Mouse (Mus musculus) hindbrain, postnatal 0 days (tissue): ENCODE results near the gene Prkar1a. TPM values are rescaled to one million over a fixed set of nuclear protein-coding genes. Genes with fewer than 3 reads are reported as not detected.

Experiments used
- ATAC-seq: fragments of 200-750 bp; cut with Nextera tagmentation; 2 replicates; pipeline ENCODE4 v1.8.0; 2017; ENCODE audit warnings: mild to moderate bottlenecking, moderate TSS enrichment, moderate library complexity
- DNase-seq: peaks from one replicate; pipeline ENCODE4 v3.0.0-alpha.2; 2015; ENCODE audit warnings: low spot score
- H3K27ac ChIP-seq: fragments of 300-500 bp; sonication (generic); 2 replicates; pipeline ENCODE4 v1.5.1; 2014; ENCODE audit warnings: mild to moderate bottlenecking
- H3K27me3 ChIP-seq: fragments of 300-500 bp; sonication (generic); 2 replicates; pipeline ENCODE4 v1.6.1; 2014; ENCODE audit warnings: low read length, mixed read lengths; ENCODE audit not compliant: insufficient read depth
- H3K36me3 ChIP-seq: fragments of 300-500 bp; sonication (generic); 2 replicates; pipeline ENCODE4 v1.6.1; 2014; ENCODE audit warnings: low read length, mixed read lengths; ENCODE audit not compliant: insufficient read depth
- H3K4me1 ChIP-seq: fragments of 300-500 bp; sonication (generic); 2 replicates; pipeline ENCODE4 v1.6.1; 2014; ENCODE audit warnings: antibody characterized with exemption, low read length, mixed read lengths; ENCODE audit not compliant: insufficient read depth
- H3K4me2 ChIP-seq: fragments of 300-500 bp; sonication (generic); 2 replicates; pipeline ENCODE4 v1.6.1; 2014; ENCODE audit warnings: low read depth, mild to moderate bottlenecking, low read length, moderate library complexity, mixed read lengths
- H3K4me3 ChIP-seq: fragments of 300-500 bp; sonication (generic); 2 replicates; pipeline ENCODE4 v1.5.1; 2014; ENCODE audit warnings: low read length
- H3K9ac ChIP-seq: fragments of 300-500 bp; sonication (generic); replicated peaks from 2 replicates; pipeline ENCODE4 v1.6.1; 2014; ENCODE audit warnings: mild to moderate bottlenecking, low read length, moderate library complexity, mixed read lengths
- H3K9me3 ChIP-seq: fragments of 300-500 bp; sonication (generic); 2 replicates; pipeline ENCODE4 v1.6.1; 2016; ENCODE audit warnings: low read length, mixed read lengths
- CTCF ChIP-seq: IDR thresholded peaks from 2 replicates; pipeline ENCODE4 v1.5.1; 2016; ENCODE audit warnings: antibody characterized with exemption, control low read depth, low read depth
- WGBS: fragments of 180-500 bp; shearing (Covaris S2); extraction: QIAGEN DNeasy Blood & Tissue Kit; methylation state at CpG from one replicate; pipeline ENCODE4 v1.1.7; 2014; 5-methylcytosine and 5-hydroxymethylcytosine counted together
- polyA plus RNA-seq: library from polyadenylated mRNA; unstranded; fragments of >200 nt; fragmentation: Nextera tagmentation; extraction: Ambion mirVana; gene quantifications from 2 replicates; pipeline ENCODE4 v1.2.1, GENCODE M21; 2015
- total RNA-seq: library from RNA; depleted of rRNA; stranded (reverse); fragments of >200 nt; gene quantifications from 2 replicates; pipeline ENCODE4 v1.2.3, GENCODE M21; 2014

Prkar1a gene
- total and polyA plus RNA-seq, 2 experiments from 2014 or later = 190 to 435 TPM

DNA sequence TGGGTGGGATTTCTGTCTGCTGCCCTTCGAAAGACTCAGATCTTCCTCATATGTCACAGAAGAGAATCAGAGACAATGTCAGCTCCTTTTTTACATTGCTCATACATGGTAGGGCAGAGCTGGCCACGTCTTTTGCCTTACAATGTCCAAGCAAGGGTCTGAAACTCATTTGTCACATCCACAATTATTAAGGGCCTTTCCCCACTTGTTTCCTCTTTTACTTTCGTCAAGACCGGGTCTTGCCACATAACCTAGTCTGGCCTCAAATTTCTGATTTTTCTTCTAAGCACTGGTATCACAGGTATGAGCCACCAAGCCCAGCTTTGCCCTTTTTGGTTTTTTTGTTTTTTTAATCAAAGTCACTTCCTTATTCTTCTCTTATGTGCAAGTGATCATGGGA is 47.3 kb downstream of the Prkar1a start:
- DNase-seq = no peak
- Histone ChIP-seq H3K4me1 (no peaks in the 10 kb centered on the region), H3K27ac (no peak overlapping the region), H3K27me3 (no peaks in the 10 kb centered on the region), H3K36me3 (no peaks in the 10 kb centered on the region), H3K9ac (no peak overlapping the region), H3K9me3 (no peaks in the 10 kb centered on the region), H3K4me3 (no peak overlapping the region), H3K4me2 (no peak overlapping the region)
- no peak for ATAC-seq
- TF ChIP-seq CTCF = no peak
- WGBS = 87% methylated on average over 4 of the region's 4 CpGs

DNA sequence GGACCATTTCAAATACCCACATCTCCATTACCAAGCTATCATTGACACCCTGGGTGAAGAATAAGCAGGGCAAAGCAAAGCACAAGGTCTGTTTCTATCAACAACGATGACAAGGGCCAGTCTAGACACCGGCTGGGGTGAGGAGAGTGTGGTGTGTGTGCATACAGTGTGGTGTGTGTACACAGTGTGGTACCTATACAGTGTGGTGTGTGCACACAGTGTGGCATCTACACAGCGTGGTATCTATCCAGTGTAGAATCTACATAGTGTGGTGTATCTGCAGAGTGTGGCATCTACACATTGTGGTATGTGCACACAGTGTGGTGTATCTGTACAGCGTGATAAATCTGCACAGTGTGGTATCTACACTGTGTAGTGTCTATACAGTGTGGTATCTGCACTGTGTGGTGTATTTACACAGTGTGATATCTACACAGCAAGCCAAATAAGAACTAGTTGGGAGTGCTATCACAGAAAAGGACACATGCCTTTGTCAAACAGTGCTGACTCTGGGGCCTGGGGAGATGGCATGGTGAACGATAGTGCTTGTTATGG is 48.0 kb downstream of the Prkar1a start:
- ATAC-seq = no peak
- H3K9ac ChIP-seq = no peak overlapping the region
- 90% methylated on average over 5 of the region's 5 CpGs for WGBS
- no peaks in the 10 kb centered on the region for H3K9me3 ChIP-seq
- DNase-seq = no peak
- no peaks in the 10 kb centered on the region for H3K4me1 ChIP-seq
- no peak overlapping the region for H3K4me2 ChIP-seq
- no peaks in the 10 kb centered on the region for H3K36me3 ChIP-seq
- no peak for TF ChIP-seq CTCF
- H3K27ac ChIP-seq = no peak overlapping the region
- H3K27me3 ChIP-seq = no peaks in the 10 kb centered on the region
- no peak overlapping the region for H3K4me3 ChIP-seq

DNA sequence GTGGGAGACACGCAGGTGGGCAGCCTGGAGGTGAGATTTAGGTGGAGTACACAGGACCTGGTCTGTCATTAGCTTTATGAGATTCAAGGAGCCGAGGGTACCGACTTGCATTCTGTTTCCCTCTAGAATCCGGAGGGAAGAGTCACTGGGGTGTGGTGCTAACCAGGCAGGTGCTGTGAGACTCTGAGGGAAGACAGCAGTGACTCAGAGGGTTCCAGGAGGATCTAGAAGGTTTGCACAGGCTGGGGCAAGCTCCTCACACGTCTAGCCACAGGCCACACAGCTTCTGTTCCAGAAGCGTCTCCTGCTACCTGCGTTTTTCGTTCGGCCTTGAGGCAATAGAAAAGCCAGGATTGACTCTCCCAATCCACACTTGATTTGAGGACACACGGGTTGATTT is 49.5 kb downstream of the Prkar1a start:
- no peak for TF ChIP-seq CTCF

DNA sequence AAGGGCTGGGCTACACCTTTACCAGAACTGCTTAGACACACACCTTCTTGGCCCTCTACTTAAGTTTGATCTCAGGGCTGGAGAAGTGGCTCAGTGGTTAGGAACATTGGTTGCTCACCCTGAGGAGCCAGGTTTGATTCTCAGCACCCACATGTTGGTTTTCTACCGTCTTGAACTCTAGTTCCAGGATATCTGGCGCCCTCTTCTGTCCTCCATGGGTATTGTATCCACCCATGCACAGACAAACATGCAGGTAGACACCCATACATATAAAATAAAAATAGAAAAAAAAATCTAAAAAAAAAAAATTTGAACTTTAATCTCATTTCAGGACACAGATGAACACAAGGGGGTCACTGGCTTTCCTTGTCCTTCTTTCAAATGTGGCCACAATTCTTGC is 50.6 kb downstream of the Prkar1a start:
- H3K9ac ChIP-seq = no peak overlapping the region
- WGBS = 72% methylated on average over 2 of the region's 2 CpGs
- H3K27me3 ChIP-seq = no peaks in the 10 kb centered on the region
- H3K27ac ChIP-seq = no peak overlapping the region
- no peak overlapping the region for H3K4me3 ChIP-seq
- 0 out of 2 replicates have a peak, but pooled peaks have one; percentile 14 for TF ChIP-seq CTCF
- H3K9me3 ChIP-seq = no peaks in the 10 kb centered on the region
- ATAC-seq (no peak), DNase-seq (no peak)
- H3K4me1 ChIP-seq = no peaks in the 10 kb centered on the region; the same call in 1 of the 2 replicates
- no peaks in the 10 kb centered on the region for H3K36me3 ChIP-seq
- H3K4me2 ChIP-seq = no peak overlapping the region

More for the DNA sequence above, 49.5 kb downstream of the Prkar1a start:
- no peak overlapping the region for H3K4me3 ChIP-seq
- H3K27me3 ChIP-seq = no peaks in the 10 kb centered on the region
- H3K4me1 ChIP-seq = no peaks in the 10 kb centered on the region
- no peak overlapping the region for H3K9ac ChIP-seq
- DNase-seq (no peak), ATAC-seq (no peak)
- no peaks in the 10 kb centered on the region for H3K36me3 ChIP-seq
- 86% methylated on average over 10 of the region's 10 CpGs for WGBS
- no peak overlapping the region for H3K4me2 ChIP-seq
- H3K27ac ChIP-seq = no peak overlapping the region
- no peaks in the 10 kb centered on the region for H3K9me3 ChIP-seq

DNA sequence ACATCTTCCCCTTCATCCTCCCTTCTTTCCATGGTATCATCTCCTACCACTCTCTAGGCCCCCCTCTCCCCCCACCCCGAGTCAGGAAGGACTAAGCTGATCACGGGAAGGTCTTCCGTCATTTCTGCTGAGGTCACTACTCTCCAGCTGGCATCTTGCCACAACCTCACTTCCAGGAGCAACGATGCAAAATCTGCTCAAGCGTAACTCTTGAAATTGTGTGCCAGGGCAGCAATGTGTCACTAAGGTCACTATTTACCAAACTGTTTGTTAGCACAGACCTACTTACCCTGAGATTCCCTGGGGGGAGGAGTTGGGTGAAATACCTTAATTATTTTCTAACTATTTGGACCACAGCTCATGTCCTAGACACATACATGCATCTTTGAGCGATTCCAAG is 51.6 kb downstream of the Prkar1a start:
- no peak for TF ChIP-seq CTCF
- Histone ChIP-seq H3K27ac (no peak overlapping the region), H3K9me3 (no peaks in the 10 kb centered on the region), H3K4me2 (no peak overlapping the region), H3K27me3 (no peaks in the 10 kb centered on the region), H3K4me3 (no peak overlapping the region), H3K9ac (no peak overlapping the region), H3K36me3 (no peaks in the 10 kb centered on the region), H3K4me1 (peaks cover 6% of the 10 kb centered on the region; the same call in 1 of the 2 replicates)
- DNase-seq (peak; percentile 39), ATAC-seq (no peak)
- WGBS = 42% methylated on average over 6 of the region's 6 CpGs

DNA sequence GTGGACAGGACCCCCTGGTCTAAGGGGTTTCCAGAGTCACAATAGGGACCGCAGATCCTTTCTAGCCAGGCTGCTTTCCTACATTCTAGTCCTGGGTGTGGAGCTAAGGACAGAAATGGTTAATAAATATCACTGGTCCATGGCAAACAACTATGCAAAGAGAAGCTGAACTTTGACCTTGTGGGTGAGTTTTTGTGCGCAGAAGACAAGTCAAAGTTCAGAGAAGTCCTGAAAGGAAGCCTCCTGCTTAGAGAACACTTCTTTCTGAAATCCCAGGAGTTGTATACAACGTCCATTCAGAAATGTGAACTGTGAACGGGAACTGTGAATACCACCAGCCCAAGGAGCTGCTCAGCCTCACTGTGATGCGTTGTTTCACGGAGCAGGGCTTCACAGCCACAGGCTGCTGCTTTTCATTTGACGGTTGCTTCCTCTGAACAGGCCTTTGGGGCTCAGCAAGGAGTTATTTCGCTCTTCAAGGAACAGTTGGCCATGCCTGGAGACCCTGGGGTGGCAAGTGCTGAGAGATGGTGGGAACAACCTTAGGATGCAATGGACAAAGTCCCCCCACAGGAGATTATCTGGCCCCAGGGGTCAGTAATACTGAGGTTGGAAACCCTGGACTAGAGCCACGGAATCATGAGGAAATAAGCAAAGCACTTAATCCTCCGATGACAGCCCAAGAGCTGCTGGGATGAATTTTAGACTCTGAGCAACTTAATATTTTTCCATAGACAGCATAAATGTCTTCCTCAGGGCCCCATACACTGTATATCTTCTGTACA is 53.0 kb downstream of the Prkar1a start:
- no peak for TF ChIP-seq CTCF
- Histone ChIP-seq H3K4me3 (no peak overlapping the region), H3K36me3 (no peaks in the 10 kb centered on the region), H3K27me3 (no peaks in the 10 kb centered on the region), H3K27ac (no peak overlapping the region), H3K4me2 (no peak overlapping the region), H3K4me1 (peaks cover 6% of the 10 kb centered on the region; the same call in 1 of the 2 replicates), H3K9ac (no peak overlapping the region), H3K9me3 (no peaks in the 10 kb centered on the region)
- WGBS = 38% methylated on average over 10 of the region's 10 CpGs
- DNase-seq (no peak), ATAC-seq (no peak)

DNA sequence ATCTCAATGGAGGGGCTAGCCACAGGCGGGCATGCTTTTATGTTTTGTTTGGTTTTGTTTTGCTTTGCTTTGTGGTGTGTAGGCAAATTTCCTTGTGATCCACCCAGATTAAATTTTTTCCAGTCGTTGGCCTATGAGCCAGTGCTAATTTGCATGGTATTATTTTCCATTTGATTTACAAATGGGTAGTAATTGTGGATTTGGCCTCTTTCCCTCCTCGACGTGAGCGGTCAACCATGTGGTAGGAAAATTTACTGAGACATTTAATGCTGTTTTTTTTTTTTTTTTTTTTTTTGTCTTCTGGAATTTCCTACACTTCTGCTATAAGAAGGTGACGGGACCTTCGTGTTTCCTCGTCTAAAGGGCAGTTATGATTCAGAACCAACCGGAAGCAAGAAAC is 54.6 kb downstream of the Prkar1a start:
- Histone ChIP-seq H3K9me3 (no peaks in the 10 kb centered on the region), H3K4me3 (no peak overlapping the region), H3K9ac (no peak overlapping the region), H3K27ac (no peak overlapping the region), H3K27me3 (no peaks in the 10 kb centered on the region), H3K4me2 (no peak overlapping the region), H3K4me1 (peaks cover 6% of the 10 kb centered on the region; the same call in 1 of the 2 replicates), H3K36me3 (no peaks in the 10 kb centered on the region)
- WGBS = 66% methylated on average over 9 of the region's 9 CpGs
- DNase-seq (no peak), ATAC-seq (no peak)
- no peak for TF ChIP-seq CTCF
